Mouse (Mus musculus): ENCODE results near the gene Apba1. TPM values are rescaled to one million over a fixed set of nuclear protein-coding genes. Genes with fewer than 3 reads are reported as not detected.

Apba1 gene
- total and polyA plus RNA-seq, 2 experiments: 0.16 to 0.18 TPM

GRCm38 (mm10) chr19:23779130-23779529, 20.4 kb downstream of the Apba1 start:
- Histone ChIP-seq H3K27me3 (ENCODE audit: control insufficient read depth, insufficient read depth, low read length) (no peaks in the 10 kb centered on the region; the same call in 1 of the 2 replicates), H3K79me2 (ENCODE audit: control insufficient read depth, insufficient read depth, low read length) (no peaks in the 10 kb centered on the region), H3K36me3 (ENCODE audit: control insufficient read depth, insufficient read depth, low read length) (no peaks in the 10 kb centered on the region), H3K4me3 (ENCODE audit: insufficient read depth, low read depth, low read length) (no peak overlapping the region), H3K9ac (ENCODE audit: low read depth, low read length) (no peak overlapping the region), H3K4me1 (ENCODE audit: control insufficient read depth, insufficient read depth, low read length) (no peaks in the 10 kb centered on the region), H3K27ac (replicated peaks; ENCODE audit: insufficient read depth, low read depth, low read length) (no peak overlapping the region)
- no peak for DNase-seq (ENCODE audit: extremely low read depth, low read depth, low spot score)
- TF ChIP-seq CTCF (IDR thresholded peaks at IDR 0.05; ENCODE audit: low read depth, low read length) (no peak), POLR2A (IDR thresholded peaks at IDR 0.05; ENCODE audit: extremely low read depth, insufficient read depth, low read length) (no peak)

- WGBS: 89% methylated on average over 4 of the region's 4 CpGs
- no peak for DNase-seq (ENCODE audit: extremely low read depth, low read depth, low spot score)
- Histone ChIP-seq H3K36me3 (ENCODE audit: control insufficient read depth, insufficient read depth, low read length) (no peaks in the 10 kb centered on the region), H3K9ac (ENCODE audit: low read depth, low read length) (no peak overlapping the region), H3K79me2 (ENCODE audit: control insufficient read depth, insufficient read depth, low read length) (no peaks in the 10 kb centered on the region), H3K4me1 (ENCODE audit: control insufficient read depth, insufficient read depth, low read length) (no peaks in the 10 kb centered on the region), H3K4me3 (ENCODE audit: insufficient read depth, low read depth, low read length) (no peak overlapping the region), H3K27me3 (ENCODE audit: control insufficient read depth, insufficient read depth, low read length) (no peaks in the 10 kb centered on the region; the same call in 1 of the 2 replicates), H3K27ac (replicated peaks; ENCODE audit: insufficient read depth, low read depth, low read length) (no peak overlapping the region)
- TF ChIP-seq POLR2A (IDR thresholded peaks at IDR 0.05; ENCODE audit: extremely low read depth, insufficient read depth, low read length): no peak
- TF ChIP-seq CTCF (IDR thresholded peaks at IDR 0.05; ENCODE audit: low read depth, low read length): no peak
Observed at GRCm38 (mm10) chr19:23780105-23780504, 21.4 kb downstream of the Apba1 start.

DNA sequence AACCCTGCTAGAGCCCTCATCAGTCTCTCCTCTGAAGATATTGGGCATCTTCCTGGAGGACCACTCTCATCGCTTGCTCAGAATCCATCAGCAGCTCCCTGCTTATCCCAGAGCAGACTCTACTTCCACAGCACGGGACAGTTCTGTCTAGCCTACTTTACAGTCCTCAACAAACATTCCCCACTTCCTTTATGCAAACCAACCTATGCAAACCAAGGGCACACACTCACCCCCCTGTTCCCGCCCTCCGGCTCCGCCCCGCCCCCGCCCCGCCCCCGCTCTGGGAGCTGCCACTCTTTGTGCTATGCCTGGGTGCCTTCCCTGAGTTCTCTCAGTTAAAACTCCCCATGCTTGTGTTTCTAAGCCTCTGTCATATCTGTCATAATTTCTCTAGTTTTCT, 23.3 kb downstream of the Apba1 start:
- no peak overlapping the region for H3K9ac ChIP-seq (ENCODE audit: low read depth, low read length)
- H3K79me2 ChIP-seq (ENCODE audit: control insufficient read depth, insufficient read depth, low read length): no peaks in the 10 kb centered on the region
- no peaks in the 10 kb centered on the region; the same call in 1 of the 2 replicates for H3K27me3 ChIP-seq (ENCODE audit: control insufficient read depth, insufficient read depth, low read length)
- TF ChIP-seq POLR2A (IDR thresholded peaks at IDR 0.05; ENCODE audit: extremely low read depth, insufficient read depth, low read length) (no peak), CTCF (IDR thresholded peaks at IDR 0.05; ENCODE audit: low read depth, low read length) (no peak)
- 12% methylated on average over 9 of the region's 9 CpGs for WGBS
- no peak overlapping the region for H3K4me3 ChIP-seq (ENCODE audit: insufficient read depth, low read depth, low read length)
- H3K4me1 ChIP-seq (ENCODE audit: control insufficient read depth, insufficient read depth, low read length): no peaks in the 10 kb centered on the region
- no peaks in the 10 kb centered on the region for H3K36me3 ChIP-seq (ENCODE audit: control insufficient read depth, insufficient read depth, low read length)
- no peak overlapping the region for H3K27ac ChIP-seq (replicated peaks; ENCODE audit: insufficient read depth, low read depth, low read length)
- DNase-seq (ENCODE audit: extremely low read depth, low read depth, low spot score): no peak

DNA sequence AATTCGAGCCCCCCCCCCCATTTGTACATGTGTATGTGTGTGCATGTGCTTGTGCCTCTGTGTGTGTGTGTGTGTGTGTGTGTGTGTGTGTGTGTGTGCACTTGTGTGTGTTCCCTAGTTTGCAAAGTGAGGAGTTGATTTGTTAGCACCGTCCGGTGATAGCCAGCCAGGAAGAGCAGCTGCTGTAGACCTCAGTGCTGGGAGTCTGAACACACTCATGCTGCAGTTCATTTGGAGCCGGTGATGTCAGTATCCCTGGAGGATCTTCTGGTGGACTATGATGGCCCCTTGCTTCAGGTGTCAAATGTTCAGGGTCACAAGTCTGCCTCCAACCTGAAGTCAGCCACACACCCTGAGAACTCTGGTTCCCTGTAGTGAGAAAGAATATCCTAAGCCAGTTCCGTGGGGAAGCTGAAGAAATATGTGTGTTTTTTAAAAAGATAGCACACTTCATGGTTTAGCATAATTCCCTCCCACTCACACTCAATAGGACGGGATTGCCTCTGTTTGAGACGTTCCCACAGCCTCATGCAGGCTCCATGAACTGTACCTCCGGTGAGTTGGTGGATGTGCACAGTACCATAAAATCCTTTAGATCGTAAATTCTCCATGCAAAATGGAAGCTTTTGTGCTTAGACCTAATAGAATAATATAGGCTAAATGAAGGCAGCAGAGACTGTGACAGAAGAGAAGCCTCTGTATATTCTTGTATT, 29.9 kb downstream of the Apba1 start:
- no peak for DNase-seq (ENCODE audit: extremely low read depth, low read depth, low spot score)
- H3K4me3 ChIP-seq (ENCODE audit: insufficient read depth, low read depth, low read length): no peak overlapping the region
- no peaks in the 10 kb centered on the region for H3K36me3 ChIP-seq (ENCODE audit: control insufficient read depth, insufficient read depth, low read length)
- no peak for TF ChIP-seq POLR2A (IDR thresholded peaks at IDR 0.05; ENCODE audit: extremely low read depth, insufficient read depth, low read length)
- H3K27ac ChIP-seq (replicated peaks; ENCODE audit: insufficient read depth, low read depth, low read length): no peak overlapping the region
- H3K79me2 ChIP-seq (ENCODE audit: control insufficient read depth, insufficient read depth, low read length): no peaks in the 10 kb centered on the region
- H3K4me1 ChIP-seq (ENCODE audit: control insufficient read depth, insufficient read depth, low read length): no peaks in the 10 kb centered on the region
- H3K27me3 ChIP-seq (ENCODE audit: control insufficient read depth, insufficient read depth, low read length): no peaks in the 10 kb centered on the region
- no peak overlapping the region for H3K9ac ChIP-seq (ENCODE audit: low read depth, low read length)
- 66% methylated on average over 9 of the region's 9 CpGs for WGBS

GRCm38 (mm10) chr19:23791704-23792103, 33.0 kb downstream of the Apba1 start:
- no peaks in the 10 kb centered on the region for H3K4me1 ChIP-seq (ENCODE audit: control insufficient read depth, insufficient read depth, low read length)
- no peak overlapping the region for H3K27ac ChIP-seq (replicated peaks; ENCODE audit: insufficient read depth, low read depth, low read length)
- H3K4me3 ChIP-seq (ENCODE audit: insufficient read depth, low read depth, low read length): no peak overlapping the region
- no peaks in the 10 kb centered on the region for H3K36me3 ChIP-seq (ENCODE audit: control insufficient read depth, insufficient read depth, low read length)
- TF ChIP-seq CTCF (IDR thresholded peaks at IDR 0.05; ENCODE audit: low read depth, low read length) (no peak), POLR2A (IDR thresholded peaks at IDR 0.05; ENCODE audit: extremely low read depth, insufficient read depth, low read length) (no peak)
- WGBS: 51% methylated on average over 6 of the region's 6 CpGs
- H3K79me2 ChIP-seq (ENCODE audit: control insufficient read depth, insufficient read depth, low read length): no peaks in the 10 kb centered on the region
- no peak for DNase-seq (ENCODE audit: extremely low read depth, low read depth, low spot score)
- H3K9ac ChIP-seq (ENCODE audit: low read depth, low read length): no peak overlapping the region
- H3K27me3 ChIP-seq (ENCODE audit: control insufficient read depth, insufficient read depth, low read length): no peaks in the 10 kb centered on the region

DNA sequence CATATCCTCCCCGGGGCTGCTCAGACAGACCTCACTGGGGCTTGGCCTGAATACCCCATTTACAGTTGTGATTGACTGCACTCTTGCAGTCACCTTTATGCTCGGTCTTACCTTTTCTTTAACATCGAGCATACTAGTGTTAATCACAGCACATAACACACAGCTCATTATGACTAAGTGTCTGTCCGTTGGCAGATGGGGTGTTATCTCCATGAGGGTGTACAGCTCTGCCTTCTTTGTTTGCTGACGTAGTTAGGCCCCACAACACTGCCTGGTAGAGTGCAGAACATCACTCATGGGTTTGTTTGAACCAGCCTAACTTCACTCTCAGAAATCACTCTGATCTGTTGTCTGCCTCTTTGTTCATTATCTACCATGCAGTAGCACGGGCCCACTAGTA, 33.9 kb downstream of the Apba1 start:
- DNase-seq (ENCODE audit: extremely low read depth, low read depth, low spot score): no peak
- Histone ChIP-seq H3K9ac (ENCODE audit: low read depth, low read length) (no peak overlapping the region), H3K4me3 (ENCODE audit: insufficient read depth, low read depth, low read length) (no peak overlapping the region), H3K4me1 (ENCODE audit: control insufficient read depth, insufficient read depth, low read length) (no peaks in the 10 kb centered on the region), H3K27ac (replicated peaks; ENCODE audit: insufficient read depth, low read depth, low read length) (no peak overlapping the region), H3K27me3 (ENCODE audit: control insufficient read depth, insufficient read depth, low read length) (no peaks in the 10 kb centered on the region), H3K79me2 (ENCODE audit: control insufficient read depth, insufficient read depth, low read length) (no peaks in the 10 kb centered on the region), H3K36me3 (ENCODE audit: control insufficient read depth, insufficient read depth, low read length) (no peaks in the 10 kb centered on the region)
- no peak for TF ChIP-seq CTCF (IDR thresholded peaks at IDR 0.05; ENCODE audit: low read depth, low read length)
- TF ChIP-seq POLR2A (IDR thresholded peaks at IDR 0.05; ENCODE audit: extremely low read depth, insufficient read depth, low read length): no peak
- 89% methylated on average over 6 of the region's 6 CpGs for WGBS

Data from liver, adult 2 months (tissue).